Mouse (Mus musculus): ENCODE measurements around the gene Dgkz. TPM values are rescaled to one million over a fixed set of nuclear protein-coding genes. Genes with fewer than 3 reads are reported as not detected.

The Dgkz gene
- polyA plus RNA-seq, 1 experiment = 40.4 TPM

- H3K4me3 ChIP-seq (ENCODE audit: insufficient read depth, low read length) = peak overlapping the region; percentile 7
- H3K4me1 ChIP-seq (ENCODE audit: control insufficient read depth, insufficient read depth, low read length) = 0 out of 2 replicates have a peak, but pooled peaks cover 2% of the 10 kb centered on the region
- TF ChIP-seq CTCF (IDR thresholded peaks at IDR 0.05; ENCODE audit: borderline replicate concordance, insufficient read depth, low read length) (peak; percentile 84), POLR2A (IDR thresholded peaks at IDR 0.05; ENCODE audit: low read depth, low read length) (no peak)
- H3K27ac ChIP-seq (ENCODE audit: insufficient read depth, low read length) = no peak overlapping the region
Observed at GRCm38 (mm10) chr2:91923415-91924337, 52.0 kb downstream of the Dgkz start.

- H3K4me1 ChIP-seq (ENCODE audit: control insufficient read depth, insufficient read depth, low read length) = 0 out of 2 replicates have a peak, but pooled peaks cover 2% of the 10 kb centered on the region
- H3K27ac ChIP-seq (ENCODE audit: insufficient read depth, low read length) = no peak overlapping the region
- TF ChIP-seq POLR2A (IDR thresholded peaks at IDR 0.05; ENCODE audit: low read depth, low read length) = no peak
- TF ChIP-seq CTCF (IDR thresholded peaks at IDR 0.05; ENCODE audit: borderline replicate concordance, insufficient read depth, low read length) = no peak
Observed at GRCm38 (mm10) chr2:91922586-91923414, 52.9 kb downstream of the Dgkz start.

GRCm38 (mm10) chr2:91921790-91922570, 53.7 kb downstream of the Dgkz start:
- peak overlapping the region; percentile 61 for H3K4me3 ChIP-seq (ENCODE audit: insufficient read depth, low read length)
- peak; percentile 52 for TF ChIP-seq CTCF (IDR thresholded peaks at IDR 0.05; ENCODE audit: borderline replicate concordance, insufficient read depth, low read length)
- TF ChIP-seq POLR2A (IDR thresholded peaks at IDR 0.05; ENCODE audit: low read depth, low read length) = no peak
- H3K27ac ChIP-seq (ENCODE audit: insufficient read depth, low read length) = no peak overlapping the region
- 0 out of 2 replicates have a peak, but pooled peaks cover 2% of the 10 kb centered on the region for H3K4me1 ChIP-seq (ENCODE audit: control insufficient read depth, insufficient read depth, low read length)

More at GRCm38 (mm10) chr2:91922586-91923414, 52.9 kb downstream of the Dgkz start:
- no peak overlapping the region for H3K4me3 ChIP-seq (ENCODE audit: insufficient read depth, low read length)

- no peak overlapping the region for H3K4me3 ChIP-seq (ENCODE audit: insufficient read depth, low read length)
- no peak overlapping the region for H3K27ac ChIP-seq (ENCODE audit: insufficient read depth, low read length)
- TF ChIP-seq CTCF (IDR thresholded peaks at IDR 0.05; ENCODE audit: borderline replicate concordance, insufficient read depth, low read length) = no peak
- H3K4me1 ChIP-seq (ENCODE audit: control insufficient read depth, insufficient read depth, low read length) = 0 out of 2 replicates have a peak, but pooled peaks cover 2% of the 10 kb centered on the region
Observed at GRCm38 (mm10) chr2:91921181-91921789, 54.4 kb downstream of the Dgkz start.

GRCm38 (mm10) chr2:91920130-91920529, 55.5 kb downstream of the Dgkz start:
- H3K4me1 ChIP-seq (ENCODE audit: control insufficient read depth, insufficient read depth, low read length) = 0 out of 2 replicates have a peak, but pooled peaks cover 2% of the 10 kb centered on the region
- H3K27ac ChIP-seq (ENCODE audit: insufficient read depth, low read length) = no peak overlapping the region
- TF ChIP-seq POLR2A (IDR thresholded peaks at IDR 0.05; ENCODE audit: low read depth, low read length) (no peak), CTCF (IDR thresholded peaks at IDR 0.05; ENCODE audit: borderline replicate concordance, insufficient read depth, low read length) (no peak)
- H3K4me3 ChIP-seq (ENCODE audit: insufficient read depth, low read length) = no peak overlapping the region

GRCm38 (mm10) chr2:91917096-91917495, 58.6 kb downstream of the Dgkz start:
- H3K27ac ChIP-seq (ENCODE audit: insufficient read depth, low read length) = no peak overlapping the region
- H3K4me3 ChIP-seq (ENCODE audit: insufficient read depth, low read length) = no peak overlapping the region
- H3K4me1 ChIP-seq (ENCODE audit: control insufficient read depth, insufficient read depth, low read length) = peaks cover 5% of the 10 kb centered on the region; the same call in 1 of the 2 replicates
- no peak for TF ChIP-seq POLR2A (IDR thresholded peaks at IDR 0.05; ENCODE audit: low read depth, low read length)
- TF ChIP-seq CTCF (IDR thresholded peaks at IDR 0.05; ENCODE audit: borderline replicate concordance, insufficient read depth, low read length) = no peak

GRCm38 (mm10) chr2:91916346-91916977, 59.2 kb downstream of the Dgkz start:
- TF ChIP-seq POLR2A (IDR thresholded peaks at IDR 0.05; ENCODE audit: low read depth, low read length) (no peak), CTCF (IDR thresholded peaks at IDR 0.05; ENCODE audit: borderline replicate concordance, insufficient read depth, low read length) (no peak)
- no peak overlapping the region for H3K4me3 ChIP-seq (ENCODE audit: insufficient read depth, low read length)
- H3K27ac ChIP-seq (ENCODE audit: insufficient read depth, low read length) = no peak overlapping the region
- peaks cover 5% of the 10 kb centered on the region; the same call in 1 of the 2 replicates for H3K4me1 ChIP-seq (ENCODE audit: control insufficient read depth, insufficient read depth, low read length)

GRCm38 (mm10) chr2:91913328-91914110, 62.1 kb downstream of the Dgkz start:
- H3K27ac ChIP-seq (ENCODE audit: insufficient read depth, low read length) = no peak overlapping the region
- peaks cover 5% of the 10 kb centered on the region; the same call in 1 of the 2 replicates for H3K4me1 ChIP-seq (ENCODE audit: control insufficient read depth, insufficient read depth, low read length)
- no peak overlapping the region for H3K4me3 ChIP-seq (ENCODE audit: insufficient read depth, low read length)
- no peak for TF ChIP-seq CTCF (IDR thresholded peaks at IDR 0.05; ENCODE audit: borderline replicate concordance, insufficient read depth, low read length)
- no peak for TF ChIP-seq POLR2A (IDR thresholded peaks at IDR 0.05; ENCODE audit: low read depth, low read length)

All from embryonic fibroblast, embryonic 13.5 days (primary cell).